Mouse (Mus musculus) intestine, postnatal 0 days (tissue): ENCODE data around the gene Prom1. TPM values are rescaled to one million over a fixed set of nuclear protein-coding genes. Genes with fewer than 3 reads are reported as not detected.

Experiments
- ATAC-seq: fragments of 200-750 bp; cut with Nextera tagmentation; 2 replicates; pipeline ENCODE4 v1.8.0; 2017; ENCODE audit warnings: mild to moderate bottlenecking, moderate TSS enrichment, moderate library complexity
- H3K27ac ChIP-seq: fragments of 300-500 bp; sonication (generic); 2 replicates; pipeline ENCODE4 v1.5.1; 2014; ENCODE audit warnings: mild to moderate bottlenecking, low read depth, low read length, moderate library complexity
- H3K27me3 ChIP-seq: fragments of 300-500 bp; sonication (generic); replicated peaks from 2 replicates; pipeline ENCODE4 v1.6.1; 2014; ENCODE audit warnings: low read length, mixed read lengths; ENCODE audit not compliant: control insufficient read depth, insufficient read depth
- H3K36me3 ChIP-seq: fragments of 300-500 bp; sonication (generic); 2 replicates; pipeline ENCODE4 v1.6.1; 2014; ENCODE audit warnings: mild to moderate bottlenecking, moderate library complexity; ENCODE audit not compliant: control insufficient read depth, insufficient read depth
- H3K4me1 ChIP-seq: fragments of 300-500 bp; sonication (generic); replicated peaks from 2 replicates; pipeline ENCODE4 v1.6.1; 2014; ENCODE audit warnings: antibody characterized with exemption, low read length, mixed read lengths; ENCODE audit not compliant: control insufficient read depth, insufficient read depth
- H3K4me2 ChIP-seq: fragments of 300-500 bp; sonication (generic); replicated peaks from 2 replicates; pipeline ENCODE4 v1.6.1; 2014; ENCODE audit warnings: low read depth, mild to moderate bottlenecking, moderate library complexity
- H3K4me3 ChIP-seq: fragments of 300-500 bp; sonication (generic); 2 replicates; pipeline ENCODE4 v1.5.1; 2014; ENCODE audit warnings: low read depth, low read length
- H3K9ac ChIP-seq: fragments of 300-500 bp; sonication (generic); 2 replicates; pipeline ENCODE4 v1.6.1; 2014; ENCODE audit warnings: mild to moderate bottlenecking, low read depth, low read length
- H3K9me3 ChIP-seq: fragments of 300-500 bp; sonication (generic); 2 replicates; pipeline ENCODE4 v1.6.1; 2016; ENCODE audit warnings: mixed run types; ENCODE audit not compliant: control insufficient read depth
- CTCF ChIP-seq: sonication (generic); IDR thresholded peaks from 2 replicates; pipeline ENCODE4 v1.5.1; 2016; ENCODE audit warnings: low read depth, mild to moderate bottlenecking, control low read depth, antibody characterized with exemption, moderate library complexity
- WGBS: fragments of 180-500 bp; shearing (Covaris S2); extraction: QIAGEN DNeasy Blood & Tissue Kit; methylation state at CpG from one replicate; pipeline ENCODE4 v1.1.7; 2014; 5-methylcytosine and 5-hydroxymethylcytosine counted together
- polyA plus RNA-seq: library from polyadenylated mRNA; unstranded; fragments of >200 nt; fragmentation: Nextera tagmentation; extraction: Ambion mirVana; gene quantifications from 2 replicates; pipeline ENCODE4 v1.2.1, GENCODE M21; 2015

The Prom1 gene
- polyA plus RNA-seq, 1 experiment from 2014 or later = 14.0 TPM

DNA sequence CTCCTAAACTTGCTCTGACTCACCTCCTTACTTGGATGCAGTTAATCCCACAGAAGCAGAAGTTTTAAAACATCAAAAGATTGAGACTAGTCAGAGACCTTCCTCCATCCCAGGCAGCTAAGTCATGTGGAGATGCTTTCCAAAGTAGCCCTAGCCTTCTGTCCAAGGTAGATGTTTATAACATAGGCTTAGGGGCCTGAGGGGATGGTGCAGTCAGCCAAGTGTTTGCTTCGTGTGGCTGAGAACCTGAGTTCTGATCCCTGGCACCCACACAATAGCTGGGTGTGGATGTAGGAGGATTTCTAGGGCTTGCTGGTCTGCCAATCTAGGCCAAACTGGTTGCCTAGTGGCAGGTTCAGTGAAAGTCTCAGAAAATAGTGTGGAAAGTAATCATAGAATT, 148.6 kb downstream of the Prom1 start:
- Histone ChIP-seq H3K9me3 (no peaks in the 10 kb centered on the region), H3K9ac (no peak overlapping the region), H3K4me2 (no peak overlapping the region), H3K27me3 (no peaks in the 10 kb centered on the region), H3K4me1 (0 out of 2 replicates have a peak, but pooled peaks cover 5% of the 10 kb centered on the region), H3K4me3 (no peak overlapping the region), H3K27ac (no peak overlapping the region), H3K36me3 (no peaks in the 10 kb centered on the region)
- TF ChIP-seq CTCF = no peak
- ATAC-seq = no peak
- WGBS = 71% methylated on average over 1 of the region's 1 CpGs

GRCm38 (mm10) chr5:43948748-43949275, 153.0 kb downstream of the Prom1 start:
- H3K9me3 ChIP-seq = no peaks in the 10 kb centered on the region
- H3K4me2 ChIP-seq = peak overlapping the region; percentile 61
- H3K9ac ChIP-seq = no peak overlapping the region
- H3K27me3 ChIP-seq = no peaks in the 10 kb centered on the region
- peak overlapping the region; percentile 13 for H3K4me3 ChIP-seq
- TF ChIP-seq CTCF = no peak
- H3K36me3 ChIP-seq = no peaks in the 10 kb centered on the region
- whole genome bisulfite sequencing = under 1% methylated on average over 8 of the region's 8 CpGs
- 0 out of 2 replicates have a peak, but pooled peaks have one; percentile 1 for ATAC-seq
- H3K27ac ChIP-seq = peak overlapping the region; percentile 70
- 0 out of 2 replicates have a peak, but pooled peaks cover 10% of the 10 kb centered on the region for H3K4me1 ChIP-seq

- 2% methylated on average over 26 of the region's 27 CpGs for WGBS
- H3K4me2 ChIP-seq = peak overlapping the region; percentile 61
- peak overlapping the region; percentile 70; the same call in 1 of the 2 replicates for H3K27ac ChIP-seq
- peak overlapping the region; percentile 13; the same call in 1 of the 2 replicates for H3K4me3 ChIP-seq
- no peaks in the 10 kb centered on the region for H3K9me3 ChIP-seq
- H3K36me3 ChIP-seq = no peaks in the 10 kb centered on the region
- peak; percentile 99 for ATAC-seq
- TF ChIP-seq CTCF = peak; percentile 22
- H3K9ac ChIP-seq = no peak overlapping the region
- 0 out of 2 replicates have a peak, but pooled peaks cover 10% of the 10 kb centered on the region for H3K4me1 ChIP-seq
- no peaks in the 10 kb centered on the region for H3K27me3 ChIP-seq
These were observed 153.6 kb downstream of the Prom1 start for GRCm38 (mm10) chr5:43948111-43948743.

- no peak for TF ChIP-seq CTCF
- H3K27ac ChIP-seq = peak overlapping the region; percentile 70; the same call in 1 of the 2 replicates
- H3K4me1 ChIP-seq = 0 out of 2 replicates have a peak, but pooled peaks cover 10% of the 10 kb centered on the region
- H3K9me3 ChIP-seq = no peaks in the 10 kb centered on the region
- H3K9ac ChIP-seq = no peak overlapping the region
- H3K27me3 ChIP-seq = no peaks in the 10 kb centered on the region
- H3K4me2 ChIP-seq = peak overlapping the region; percentile 61
- no peak overlapping the region for H3K4me3 ChIP-seq
- no peaks in the 10 kb centered on the region for H3K36me3 ChIP-seq
- WGBS = 25% methylated on average over 9 of the region's 9 CpGs
- no peak for ATAC-seq
These were observed 154.4 kb downstream of the Prom1 start for GRCm38 (mm10) chr5:43947330-43947977.

Other genes starting within 250 kb of the Prom1 start
- 9.5 and 10.9 TPM in 2 replicates for gene Cd38, start 233.5 kb downstream of the Prom1 start, polyA plus RNA-seq
- gene Gm7879, start 188.9 kb downstream of the Prom1 start, polyA plus RNA-seq = 0.47 and 0.61 TPM in 2 replicates
- gene Fgfbp1, start 120.3 kb downstream of the Prom1 start, polyA plus RNA-seq = 19.2 and 20.4 TPM in 2 replicates
- 14.1 TPM in 2 replicates for gene Tapt1, start 124.6 kb upstream of the Prom1 start, polyA plus RNA-seq